Mouse (Mus musculus) olfactory bulb, adult 2 months (tissue): Measurements from ENCODE around the gene Clp1. TPM values are rescaled to one million over a fixed set of nuclear protein-coding genes. Genes with fewer than 3 reads are reported as not detected.

Source experiments
- H3K27ac ChIP-seq: fragments of 200-500 bp; 2 replicates; pipeline ENCODE4 v1.5.1; 2012; ENCODE audit warnings: low read depth, low read length; ENCODE audit not compliant: insufficient read depth
- H3K4me1 ChIP-seq: fragments of 200-500 bp; 2 replicates; pipeline ENCODE4 v1.6.1; 2012; ENCODE audit warnings: low read length; ENCODE audit not compliant: control insufficient read depth, insufficient read depth
- H3K4me3 ChIP-seq: fragments of 200-500 bp; 2 replicates; pipeline ENCODE4 v1.5.1; 2012; ENCODE audit warnings: mild to moderate bottlenecking, low read depth, low read length, moderate library complexity; ENCODE audit not compliant: insufficient read depth
- CTCF ChIP-seq: fragments of 200-500 bp; IDR thresholded peaks from 2 replicates; pipeline ENCODE4 v1.5.1; 2012; ENCODE audit warnings: low read depth, mild to moderate bottlenecking, low read length, moderate library complexity; ENCODE audit not compliant: insufficient read depth
- POLR2A ChIP-seq: fragments of 200-500 bp; IDR thresholded peaks from 2 replicates; pipeline ENCODE4 v1.6.1; 2012; ENCODE audit warnings: mild to moderate bottlenecking, low read depth, low read length, moderate library complexity; ENCODE audit not compliant: insufficient read depth
- WGBS: fragments of 180-500 bp; shearing (Covaris S2); methylation state at CpG from one replicate; pipeline ENCODE4 v1.1.7; 2018; 5-methylcytosine and 5-hydroxymethylcytosine counted together
- polyA plus RNA-seq: library from polyadenylated mRNA; stranded (reverse); fragments of >200 nt; gene quantifications from 2 replicates; pipeline ENCODE4 v1.2.4, GENCODE M21; 2012; ENCODE audit warnings: low replicate concordance; ENCODE audit not compliant: missing spikeins, insufficient read depth, insufficient read length

Clp1 gene
- polyA plus RNA-seq, 1 experiment, result not detected

DNA sequence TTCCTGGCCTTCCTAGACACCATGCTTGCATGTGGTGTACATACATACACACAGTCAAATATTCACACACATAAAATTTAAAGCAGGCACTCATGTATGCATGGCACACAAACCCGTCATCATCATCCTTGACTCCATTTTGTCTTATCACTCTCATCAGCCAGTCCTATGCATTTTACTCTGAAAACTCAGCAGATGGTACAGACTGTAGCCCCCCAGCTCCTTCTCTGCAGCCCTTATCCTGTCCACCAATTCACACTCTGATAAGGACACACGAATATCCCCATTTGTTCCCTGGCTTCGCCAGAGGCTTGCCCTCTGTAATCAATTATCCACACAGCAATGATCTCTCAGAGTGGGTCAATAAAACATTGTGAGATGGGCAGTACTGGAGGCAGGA is 6.0 kb downstream of the Clp1 start:
- peaks cover 7% of the 10 kb centered on the region for H3K4me1 ChIP-seq
- H3K4me3 ChIP-seq, result no peak overlapping the region
- H3K27ac ChIP-seq, result no peak overlapping the region
- no peak for TF ChIP-seq POLR2A
- no peak for TF ChIP-seq CTCF
- WGBS, result 92% methylated on average over 3 of the region's 3 CpGs

DNA sequence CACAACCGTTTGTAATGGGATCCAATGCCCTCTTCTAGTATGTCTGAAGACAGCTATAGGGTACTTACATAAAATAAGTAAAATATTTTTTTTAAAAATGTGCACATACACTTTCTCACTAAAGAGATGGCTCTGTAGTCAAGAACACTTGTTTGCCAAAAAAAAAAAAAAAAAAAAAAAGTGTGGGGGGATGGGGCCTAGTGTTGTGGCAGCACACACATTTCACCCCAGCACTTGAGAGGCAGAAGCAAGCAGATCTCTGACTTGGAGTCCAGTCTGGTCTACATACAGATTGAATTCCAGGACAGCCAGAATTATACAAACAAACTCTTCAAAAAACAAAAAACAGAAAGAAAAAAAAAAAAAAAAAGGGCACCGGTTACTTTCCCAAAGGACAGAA is 6.4 kb downstream of the Clp1 start:
- 85% methylated on average over 2 of the region's 2 CpGs for WGBS
- H3K4me1 ChIP-seq, result peaks cover 4% of the 10 kb centered on the region
- no peak overlapping the region for H3K4me3 ChIP-seq
- H3K27ac ChIP-seq, result no peak overlapping the region
- TF ChIP-seq POLR2A (no peak), CTCF (no peak)

DNA sequence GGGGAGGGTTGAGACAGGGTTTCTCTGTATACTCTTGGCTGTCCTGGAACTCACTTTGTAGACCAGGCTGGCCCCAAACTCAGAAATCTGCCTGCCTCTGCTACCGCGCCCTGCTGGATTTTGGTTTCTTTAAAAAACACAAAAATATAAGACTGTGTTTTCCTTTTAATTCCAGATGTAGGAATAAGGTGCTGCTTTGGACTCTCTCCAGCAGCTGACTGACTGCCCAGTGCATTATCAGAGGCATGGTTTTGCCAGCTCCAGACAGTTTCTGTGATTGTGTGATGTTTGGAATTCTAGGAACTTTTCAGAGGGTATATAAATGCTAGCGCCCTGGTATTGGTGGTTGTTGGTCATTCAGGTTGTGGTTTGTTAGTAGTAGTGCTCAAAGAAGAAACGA is 9.8 kb downstream of the Clp1 start:
- Histone ChIP-seq H3K4me3 (no peak overlapping the region), H3K27ac (no peak overlapping the region), H3K4me1 (no peaks in the 10 kb centered on the region)
- TF ChIP-seq CTCF (no peak), POLR2A (no peak)
- WGBS, result 95% methylated on average over 4 of the region's 4 CpGs

DNA sequence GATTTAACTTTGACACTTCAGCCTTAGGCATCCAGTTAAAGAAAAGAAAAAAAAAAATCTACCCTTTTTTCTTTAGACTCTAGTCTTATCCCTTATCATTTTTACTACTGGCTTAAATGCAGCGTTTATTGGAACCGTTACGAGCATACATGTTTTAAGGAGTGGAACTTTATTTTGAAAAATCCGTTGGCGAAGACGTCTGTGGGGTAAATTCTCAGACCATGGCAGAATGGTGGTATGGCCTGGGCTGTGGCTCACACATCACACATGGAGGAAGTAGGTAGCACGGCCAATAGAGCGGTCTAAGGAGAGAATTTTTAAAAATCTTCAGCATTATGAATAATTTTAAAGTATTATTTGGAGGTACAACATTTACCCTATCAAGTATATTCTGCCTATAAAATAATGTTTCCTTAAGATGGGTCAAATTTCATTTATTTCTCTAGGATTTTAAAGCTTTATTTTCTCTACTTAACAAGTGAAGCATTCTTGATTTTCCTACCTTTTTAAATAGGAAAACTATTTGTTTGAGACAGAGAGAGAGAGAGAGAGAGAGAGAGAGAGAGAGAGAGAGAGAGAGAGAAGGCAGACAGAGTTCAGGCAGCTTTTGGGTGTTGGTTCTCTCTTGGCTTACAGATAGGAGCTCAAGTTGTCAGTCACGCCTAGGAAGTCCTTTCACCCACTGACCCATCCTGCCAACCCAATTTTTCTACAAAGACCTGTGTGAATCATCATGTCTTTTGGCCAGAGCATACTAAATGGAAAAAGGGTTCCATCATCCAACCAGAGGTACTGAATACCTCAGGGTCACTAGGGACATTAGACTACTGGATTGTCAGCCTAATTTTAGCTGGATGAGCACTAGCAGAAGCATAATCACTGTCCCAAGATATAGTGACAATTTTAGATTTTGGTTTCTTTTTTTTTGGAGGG is 10.5 kb downstream of the Clp1 start:
- Histone ChIP-seq H3K27ac (peak overlapping the region; percentile 95), H3K4me1 (no peaks in the 10 kb centered on the region), H3K4me3 (no peak overlapping the region)
- 27% methylated on average over 9 of the region's 9 CpGs for whole genome bisulfite sequencing
- TF ChIP-seq CTCF (no peak), POLR2A (no peak)

DNA sequence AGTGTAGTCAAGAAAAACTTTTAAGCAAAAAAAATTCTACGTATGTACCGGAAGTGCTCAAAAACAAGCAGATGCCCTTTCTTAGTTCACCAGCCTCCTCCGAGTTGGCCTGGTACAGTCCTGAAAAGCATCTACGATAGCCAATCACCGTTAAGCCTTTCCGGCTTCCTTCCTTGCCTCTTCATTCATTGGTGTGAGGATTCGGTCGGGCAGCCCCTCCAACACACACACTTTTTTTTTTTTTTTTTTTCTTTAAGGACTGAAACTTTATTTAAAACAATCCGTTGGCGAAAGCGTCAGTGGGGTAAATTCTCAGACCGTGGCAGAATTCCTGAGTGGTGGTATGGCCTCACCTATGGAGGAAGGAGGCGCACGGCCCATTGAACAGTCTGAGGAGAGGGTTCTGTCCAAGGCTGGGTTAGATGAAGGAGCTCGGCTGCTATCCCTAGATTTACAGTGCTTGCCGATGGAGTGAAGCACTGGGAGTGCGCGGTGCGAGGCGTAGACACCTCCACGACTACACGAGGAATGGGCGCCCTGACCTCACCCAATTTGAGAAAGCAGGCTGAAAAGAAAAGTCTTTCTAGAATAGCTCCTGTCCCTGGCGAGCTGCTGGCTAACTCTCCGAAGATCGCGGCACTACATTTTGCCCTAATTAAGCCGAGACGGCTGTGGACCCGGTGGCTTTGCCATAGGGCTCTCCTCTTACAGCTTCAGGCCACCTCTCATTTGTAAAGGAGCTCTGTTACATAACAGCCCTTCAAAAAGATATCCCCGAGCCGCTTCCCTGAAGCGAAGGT is 11.4 kb downstream of the Clp1 start:
- Histone ChIP-seq H3K27ac (peak overlapping the region; percentile 95), H3K4me3 (peak overlapping the region; percentile 84), H3K4me1 (no peaks in the 10 kb centered on the region)
- WGBS, result under 1% methylated on average over 33 of the region's 33 CpGs
- no peak for TF ChIP-seq CTCF
- no peak for TF ChIP-seq POLR2A

DNA sequence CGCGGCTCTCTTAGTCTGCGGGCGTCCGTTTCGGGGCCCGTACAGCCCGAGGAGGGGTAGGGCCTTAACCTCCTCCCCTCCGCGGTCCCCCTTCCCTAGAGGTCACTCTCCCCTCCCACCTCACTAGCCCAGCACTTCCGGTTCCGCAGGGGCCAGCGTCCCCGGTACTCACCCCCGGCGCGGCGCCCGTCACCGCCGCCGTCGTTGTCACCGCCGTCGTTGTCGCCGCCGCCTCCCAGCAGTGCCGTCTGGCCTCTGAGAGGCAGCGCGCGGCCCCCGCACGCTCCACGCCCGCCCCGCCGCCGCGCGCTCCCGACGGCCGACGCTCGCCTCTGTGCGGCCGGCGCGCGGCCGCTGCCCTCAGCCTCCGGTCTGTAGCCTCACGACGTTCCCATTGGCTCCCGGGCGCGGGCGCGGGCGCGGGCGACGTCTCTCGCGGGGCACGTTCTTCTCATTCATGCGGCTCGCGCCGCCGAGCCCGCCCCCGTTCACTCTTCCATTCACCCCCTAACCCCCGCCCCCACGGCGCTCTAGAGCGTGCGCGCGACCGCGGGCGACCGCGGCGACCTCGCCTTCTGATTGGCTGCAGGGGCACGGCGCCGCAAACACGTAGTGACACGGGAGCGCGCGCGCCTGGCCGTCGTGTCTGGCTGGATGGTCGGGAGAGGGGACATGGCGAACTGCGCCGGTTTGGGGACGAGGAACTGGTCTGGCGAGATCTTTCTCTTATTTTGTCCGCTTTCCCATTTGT is 12.2 kb downstream of the Clp1 start, which contains the start of gene Zdhhc5:
Gene Zdhhc5, minus strand, starts transcription at position 370 of the 751 bp plus-strand sequence.
- Histone ChIP-seq H3K4me3 (peak within 1 kb of the TSS; percentile 84), H3K4me1 (no peaks in the 10 kb centered on the region), H3K27ac (peak within 1 kb of the TSS; percentile 95)
- no peak for TF ChIP-seq CTCF
- TF ChIP-seq POLR2A, result peak; percentile 53
- WGBS, result under 1% methylated on average over 107 of the region's 107 CpGs

DNA sequence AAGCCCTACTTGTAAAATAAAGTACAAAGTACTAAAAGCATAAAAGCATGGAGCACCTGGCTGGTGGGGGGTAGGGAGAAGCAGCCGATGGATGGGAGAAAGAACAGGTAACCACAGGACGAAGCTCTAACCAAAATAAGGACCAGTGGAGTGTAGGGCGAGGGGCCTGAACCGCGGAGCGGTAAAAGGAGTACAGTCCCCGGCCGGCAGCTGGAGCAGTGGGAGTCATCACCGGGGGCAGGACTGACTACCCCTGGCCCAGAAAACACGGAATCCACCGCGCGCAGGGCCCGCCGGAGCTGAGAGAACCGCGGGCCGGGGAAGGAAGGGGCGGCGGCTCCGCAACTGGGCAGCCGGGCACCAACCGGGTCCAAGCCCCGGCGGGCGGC is 12.7 kb downstream of the Clp1 start:
- WGBS, result under 1% methylated on average over 26 of the region's 26 CpGs
- H3K4me3 ChIP-seq, result peak overlapping the region; percentile 77
- no peaks in the 10 kb centered on the region for H3K4me1 ChIP-seq
- peak overlapping the region; percentile 87 for H3K27ac ChIP-seq
- TF ChIP-seq POLR2A (no peak), CTCF (no peak)

DNA sequence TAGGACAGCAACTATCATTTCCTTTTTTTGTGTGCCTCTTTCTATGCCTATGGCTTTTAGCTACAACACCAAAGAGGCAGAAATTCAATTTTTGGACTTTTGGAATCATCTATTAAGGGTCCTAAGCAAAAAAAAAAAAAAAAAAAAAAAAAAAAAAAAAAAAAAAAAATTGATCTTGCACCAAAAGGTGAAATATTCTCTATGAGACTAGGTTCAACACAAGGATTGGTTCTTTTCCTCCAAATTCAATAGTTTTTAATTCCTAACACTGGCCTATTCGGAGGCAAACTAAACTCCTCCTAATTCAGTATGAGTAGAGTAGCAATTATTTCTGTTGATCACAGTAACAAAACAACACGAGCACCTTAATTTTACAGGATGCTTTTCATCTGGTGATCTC is 15.3 kb downstream of the Clp1 start:
- peaks cover 2% of the 10 kb centered on the region; the same call in 1 of the 2 replicates for H3K4me1 ChIP-seq
- TF ChIP-seq CTCF, result no peak
- TF ChIP-seq POLR2A, result no peak
- H3K27ac ChIP-seq, result no peak overlapping the region
- WGBS, result 57% methylated on average over 2 of the region's 2 CpGs
- no peak overlapping the region for H3K4me3 ChIP-seq
